Mouse (Mus musculus) C2C12 (cell line): ENCODE results near the gene Slc25a12. TPM values are rescaled to one million over a fixed set of nuclear protein-coding genes. Genes with fewer than 3 reads are reported as not detected.

Experiments used
- H3K27me3 ChIP-seq: one replicate; pipeline ENCODE4 v1.6.1; 2011; ENCODE audit not compliant: control insufficient read depth, insufficient read depth, insufficient read length
- H3K36me3 ChIP-seq: one replicate; pipeline ENCODE4 v1.6.1; 2011; ENCODE audit not compliant: control insufficient read depth, insufficient read depth
- H3K4me3 ChIP-seq: one replicate; pipeline ENCODE4 v1.5.1; 2011; ENCODE audit warnings: mild to moderate bottlenecking, control low read depth; ENCODE audit not compliant: poor library complexity, insufficient read depth, severe bottlenecking
- H3K79me2 ChIP-seq: one replicate; pipeline ENCODE4 v1.6.1; 2011; ENCODE audit not compliant: control insufficient read depth, insufficient read depth
- H3K79me3 ChIP-seq: one replicate; pipeline ENCODE4 v1.6.1; 2011; ENCODE audit warnings: low read depth, control low read depth
- H3ac ChIP-seq: one replicate; pipeline ENCODE3; 2011; ENCODE audit warnings: low read depth; ENCODE audit not compliant: control insufficient read depth, insufficient read length
- CEBPB ChIP-seq: IDR thresholded peaks from one replicate; pipeline ENCODE4 v1.6.1; 2011; ENCODE audit warnings: low read depth, mild to moderate bottlenecking, control low read depth, moderate library complexity
- CTCF ChIP-seq: IDR thresholded peaks from one replicate; pipeline ENCODE4 v1.5.1; 2011; ENCODE audit not compliant: control insufficient read depth, insufficient read depth, insufficient read length
- FOSL1 ChIP-seq: IDR thresholded peaks from one replicate; pipeline ENCODE4 v1.8.0; 2011; ENCODE audit warnings: mild to moderate bottlenecking, low read length; ENCODE audit not compliant: poor library complexity, insufficient read depth, severe bottlenecking
- MAX ChIP-seq: IDR thresholded peaks from one replicate; pipeline ENCODE4 v1.6.1; 2011; ENCODE audit warnings: mild to moderate bottlenecking, control low read depth
- MYOD1 ChIP-seq: IDR thresholded peaks from one replicate; pipeline ENCODE4 v1.6.1; 2011; ENCODE audit warnings: low read depth; ENCODE audit not compliant: control insufficient read depth, insufficient read length
- MYOG ChIP-seq: IDR thresholded peaks from one replicate; pipeline ENCODE4 v1.6.1; 2011; ENCODE audit not compliant: control insufficient read depth, insufficient read length; ENCODE audit errors: extremely low read depth
- USF1 ChIP-seq: IDR thresholded peaks from one replicate; pipeline ENCODE4 v1.6.1; 2011; ENCODE audit warnings: low read depth, mild to moderate bottlenecking, control low read depth, moderate library complexity
- polyA plus RNA-seq: library from polyadenylated mRNA; unstranded; fragments of >200 nt; fragmentation: generic; extraction: Trizol; gene quantifications from one replicate; pipeline ENCODE4 v1.2.1, GENCODE M21; 2012; ENCODE audit warnings: missing spikeins

Gene Slc25a12
- polyA plus RNA-seq, 1 experiment: 32.8 TPM

DNA sequence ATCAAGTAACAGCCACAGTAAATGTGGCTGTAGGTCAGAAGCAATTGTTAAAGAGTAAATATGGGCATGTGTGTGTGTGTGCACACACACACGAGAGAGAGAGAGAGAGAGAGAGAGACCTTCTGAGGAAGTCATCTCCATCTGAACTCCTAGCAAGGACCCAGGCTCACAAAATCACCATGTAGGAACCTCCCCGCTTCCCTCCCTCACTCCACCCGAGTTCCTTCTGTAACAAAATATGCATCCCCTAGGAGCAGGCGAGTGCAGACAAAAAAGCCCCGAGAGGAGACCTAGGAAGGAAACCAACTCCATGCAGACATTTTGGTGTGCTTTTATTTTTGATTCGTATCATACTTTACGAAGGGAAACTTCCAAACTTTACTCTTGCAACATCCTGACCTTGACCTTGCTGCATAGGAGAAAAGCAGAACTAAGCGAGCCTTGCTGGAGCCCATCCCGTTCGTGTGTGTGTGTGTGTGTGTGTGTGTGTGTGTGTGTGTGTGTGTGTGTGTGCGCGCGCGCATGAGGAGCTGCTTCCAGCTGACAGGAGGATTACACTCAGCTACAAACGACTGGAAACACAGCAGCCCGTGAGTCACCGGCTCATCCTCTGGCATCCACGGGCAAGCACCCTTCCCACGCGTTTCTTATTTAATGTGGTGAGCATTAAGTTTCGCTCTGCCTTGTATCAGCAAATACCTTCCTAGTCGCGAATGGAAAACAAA is 93.4 kb downstream of the Slc25a12 start:
- Histone ChIP-seq H3ac (no peak overlapping the region), H3K27me3 (no peaks in the 10 kb centered on the region), H3K4me3 (no peak overlapping the region), H3K79me3 (no peaks in the 10 kb centered on the region), H3K36me3 (peaks cover 9% of the 10 kb centered on the region), H3K79me2 (no peaks in the 10 kb centered on the region)
- TF ChIP-seq FOSL1: no peak
- no peak for TF ChIP-seq CTCF
- TF ChIP-seq USF1: no peak
- no peak for TF ChIP-seq CEBPB
- no peak for TF ChIP-seq MYOG
- TF ChIP-seq MAX: no peak
- no peak for TF ChIP-seq MYOD1

DNA sequence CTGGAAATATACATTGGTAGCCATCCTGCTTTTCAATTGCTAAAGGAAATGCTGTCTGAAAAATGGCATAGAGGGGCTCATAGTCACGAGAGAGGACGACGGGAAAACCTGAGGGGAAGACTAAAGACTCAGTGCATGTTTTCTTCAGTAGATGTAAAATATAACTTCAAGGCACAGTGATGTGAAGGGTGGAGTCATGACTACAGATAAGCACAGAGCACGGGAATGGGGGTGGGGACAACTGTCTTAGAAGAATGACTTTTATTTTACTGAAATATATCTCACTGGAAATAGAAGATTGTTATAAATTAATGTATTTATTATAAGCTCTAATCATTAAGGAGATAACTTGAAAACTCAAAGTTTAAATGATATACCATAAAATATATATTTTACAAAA is 97.5 kb downstream of the Slc25a12 start:
- no peaks in the 10 kb centered on the region for H3K79me2 ChIP-seq
- H3ac ChIP-seq: no peak overlapping the region
- no peaks in the 10 kb centered on the region for H3K79me3 ChIP-seq
- H3K27me3 ChIP-seq: no peaks in the 10 kb centered on the region
- H3K4me3 ChIP-seq: no peak overlapping the region
- peaks cover 20% of the 10 kb centered on the region for H3K36me3 ChIP-seq
- TF ChIP-seq MYOG (no peak), CEBPB (no peak), MYOD1 (no peak), USF1 (no peak), MAX (no peak), FOSL1 (no peak), CTCF (no peak)

DNA sequence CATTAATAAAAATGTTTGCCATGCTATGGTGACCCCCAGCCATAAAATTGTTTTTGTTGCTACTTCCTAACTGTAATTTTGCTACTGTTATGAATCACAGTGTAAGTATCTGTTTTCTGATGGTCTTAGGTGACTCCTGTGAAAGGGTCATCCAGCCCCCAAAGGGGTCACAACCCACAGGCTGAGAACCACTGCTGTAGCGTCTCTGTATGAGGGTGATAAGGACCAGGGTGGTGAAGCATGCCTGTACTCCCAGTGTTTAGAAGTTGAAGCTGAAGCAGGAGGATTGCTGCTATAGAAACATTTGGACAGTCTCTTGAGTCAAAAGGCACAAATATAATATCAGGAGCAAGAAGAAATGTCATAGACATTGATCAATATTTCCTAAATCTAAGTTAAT is 98.2 kb downstream of the Slc25a12 start:
- no peaks in the 10 kb centered on the region for H3K79me2 ChIP-seq
- H3K4me3 ChIP-seq: no peak overlapping the region
- H3K27me3 ChIP-seq: no peaks in the 10 kb centered on the region
- H3K36me3 ChIP-seq: peaks cover 27% of the 10 kb centered on the region
- no peak for TF ChIP-seq USF1
- TF ChIP-seq MYOG: no peak
- TF ChIP-seq FOSL1: no peak
- no peak for TF ChIP-seq CEBPB
- no peaks in the 10 kb centered on the region for H3K79me3 ChIP-seq
- H3ac ChIP-seq: no peak overlapping the region

DNA sequence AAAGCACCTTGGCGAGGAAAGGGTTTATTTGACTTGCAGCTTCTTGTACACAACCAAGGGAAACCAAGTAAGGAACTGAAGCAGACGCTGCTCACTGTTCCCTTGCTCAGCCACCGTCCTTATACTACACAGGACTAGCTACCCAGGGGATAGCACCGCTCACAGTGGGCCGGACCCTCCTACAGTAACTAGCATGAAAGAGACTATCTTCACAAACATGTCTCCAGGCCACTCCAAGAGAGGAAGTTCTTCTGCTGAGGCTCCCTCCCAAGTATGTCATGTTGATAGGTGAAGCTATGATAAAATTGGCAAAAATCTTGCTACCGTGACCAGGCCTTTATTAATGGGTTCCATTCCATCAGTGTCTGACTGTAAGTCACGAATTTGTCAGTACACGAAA is 98.9 kb downstream of the Slc25a12 start:
- H3ac ChIP-seq: no peak overlapping the region
- H3K79me2 ChIP-seq: no peaks in the 10 kb centered on the region
- no peaks in the 10 kb centered on the region for H3K27me3 ChIP-seq
- peaks cover 32% of the 10 kb centered on the region for H3K36me3 ChIP-seq
- H3K79me3 ChIP-seq: no peaks in the 10 kb centered on the region
- no peak overlapping the region for H3K4me3 ChIP-seq
- TF ChIP-seq MYOD1 (no peak), USF1 (no peak), FOSL1 (no peak), MYOG (no peak), MAX (no peak), CTCF (no peak), CEBPB (no peak)

DNA sequence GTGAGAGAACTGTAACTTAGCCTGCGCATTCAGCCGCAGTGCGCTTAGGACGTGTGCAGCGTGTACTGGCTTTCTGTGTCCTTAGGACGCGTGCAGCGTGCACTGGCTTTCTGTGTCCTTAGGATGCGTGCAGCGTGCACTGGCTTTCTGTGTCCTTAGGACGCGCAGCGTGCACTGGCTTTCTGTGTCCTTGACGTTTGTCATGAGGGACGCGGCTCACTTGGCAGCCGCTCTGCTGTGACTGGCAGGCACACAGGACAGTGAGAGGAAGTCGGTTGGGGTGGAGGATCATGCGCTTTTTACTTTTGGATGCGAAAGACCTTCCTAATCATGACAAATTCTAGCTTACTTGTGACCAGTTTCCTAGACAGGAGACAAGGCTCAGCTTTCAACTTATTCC is 103.0 kb downstream of the Slc25a12 start:
- H3ac ChIP-seq: no peak overlapping the region

DNA sequence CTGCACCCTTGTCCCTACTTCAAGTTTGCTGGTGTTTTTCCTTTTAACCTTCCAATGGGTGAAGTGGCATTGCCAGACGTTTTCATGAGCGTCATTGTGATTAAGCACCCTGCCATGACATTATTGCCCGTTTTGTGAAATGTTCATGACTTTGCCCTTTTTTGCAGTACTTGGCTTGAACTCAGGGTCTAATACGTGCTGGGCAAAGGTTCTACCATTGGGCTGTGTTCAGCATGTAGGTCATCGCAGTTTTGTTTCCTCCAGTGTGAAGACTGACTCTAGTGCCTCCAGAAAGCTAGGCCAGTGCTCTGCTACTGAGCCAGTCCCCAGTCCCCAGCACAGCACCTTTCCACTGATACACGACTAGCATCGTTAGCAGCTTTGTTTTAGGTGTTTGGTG is 111.0 kb downstream of the Slc25a12 start:
- no peaks in the 10 kb centered on the region for H3K79me2 ChIP-seq
- H3K4me3 ChIP-seq: no peak overlapping the region
- peaks cover 84% of the 10 kb centered on the region for H3K36me3 ChIP-seq
- no peak for TF ChIP-seq CTCF
- no peak for TF ChIP-seq MYOD1
- TF ChIP-seq USF1: no peak
- TF ChIP-seq MAX: no peak
- TF ChIP-seq FOSL1: no peak
- no peak for TF ChIP-seq MYOG
- TF ChIP-seq CEBPB: no peak
- H3ac ChIP-seq: no peak overlapping the region
- H3K79me3 ChIP-seq: no peaks in the 10 kb centered on the region
- H3K27me3 ChIP-seq: no peaks in the 10 kb centered on the region

More for the DNA sequence above, 103.0 kb downstream of the Slc25a12 start:
- no peaks in the 10 kb centered on the region for H3K79me3 ChIP-seq
- H3K79me2 ChIP-seq: no peaks in the 10 kb centered on the region
- H3K4me3 ChIP-seq: no peak overlapping the region
- TF ChIP-seq MAX (no peak), FOSL1 (no peak), CTCF (no peak)
- no peaks in the 10 kb centered on the region for H3K27me3 ChIP-seq
- peaks cover 67% of the 10 kb centered on the region for H3K36me3 ChIP-seq
